Mouse (Mus musculus): Measurements from ENCODE around the gene Col8a2.

Gene Col8a2

DNA sequence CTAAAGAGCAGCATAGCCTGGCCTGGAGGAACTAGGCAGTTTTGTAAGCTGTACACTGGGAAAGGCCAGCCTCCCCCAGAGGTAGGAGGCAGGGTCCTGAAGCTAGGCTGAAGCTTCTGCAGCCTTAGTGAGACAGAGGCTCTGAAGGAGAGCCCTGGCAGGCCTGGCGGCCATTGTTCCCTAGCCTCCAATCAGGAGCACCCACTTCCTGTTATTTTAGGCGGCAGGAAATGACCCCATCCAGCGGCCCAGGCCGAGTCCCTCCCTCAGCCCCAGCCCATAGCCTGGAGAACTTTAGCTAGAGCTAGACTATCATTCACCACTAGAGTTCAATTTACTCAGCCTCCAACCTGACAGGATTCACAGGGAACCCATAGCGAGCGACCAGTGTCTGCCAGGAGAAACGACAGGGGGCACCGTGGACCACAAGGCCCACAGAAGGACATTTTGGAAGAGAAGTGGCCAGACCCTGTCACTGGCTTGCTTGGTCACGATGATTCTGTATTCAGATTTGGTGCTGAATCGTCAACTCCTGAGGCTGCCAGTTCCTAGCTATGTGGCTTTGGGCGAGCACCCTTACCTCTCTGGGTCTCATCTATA, 34.8 kb upstream of the Col8a2 start:
- peak overlapping the region; percentile 49 for H3K4me3 ChIP-seq (replicated peaks; ENCODE audit: low read length)
- no peak for TF ChIP-seq NANOG (IDR thresholded peaks at IDR 0.05; ENCODE audit: borderline replicate concordance, low read length)
- TF ChIP-seq CTCF (conservative IDR thresholded peaks at IDR 0.05; ENCODE audit: low read length): no peak
- no peaks in the 10 kb centered on the region for H3K9me3 ChIP-seq (ENCODE audit: low read length)
- H3K27me3 ChIP-seq (ENCODE audit: insufficient read depth, low read length): peaks cover under 1% of the 10 kb centered on the region
- H3K36me3 ChIP-seq (ENCODE audit: insufficient read depth, low read length): 0 out of 2 replicates have a peak, but pooled peaks cover 4% of the 10 kb centered on the region
- H3K4me1 ChIP-seq (replicated peaks; ENCODE audit: low read depth, low read length): peaks cover 89% of the 10 kb centered on the region

- no peak for TF ChIP-seq CTCF (conservative IDR thresholded peaks at IDR 0.05; ENCODE audit: low read length)
- TF ChIP-seq NANOG (IDR thresholded peaks at IDR 0.05; ENCODE audit: borderline replicate concordance, low read length): no peak
- TF ChIP-seq POU5F1 (IDR thresholded peaks at IDR 0.05; ENCODE audit: borderline replicate concordance, low read length): no peak
- H3K27me3 ChIP-seq (ENCODE audit: insufficient read depth, low read length): peaks cover 9% of the 10 kb centered on the region
- H3K36me3 ChIP-seq (ENCODE audit: insufficient read depth, low read length): 0 out of 2 replicates have a peak, but pooled peaks cover 4% of the 10 kb centered on the region
- H3K9me3 ChIP-seq (ENCODE audit: low read length): no peaks in the 10 kb centered on the region
- peak overlapping the region; percentile 49; the same call in 1 of the 2 replicates for H3K4me3 ChIP-seq (replicated peaks; ENCODE audit: low read length)
- H3K4me1 ChIP-seq (replicated peaks; ENCODE audit: low read depth, low read length): peaks cover 89% of the 10 kb centered on the region
Measured at GRCm38 (mm10) chr4:126252411-126253237, 34.0 kb upstream of the Col8a2 start.

DNA sequence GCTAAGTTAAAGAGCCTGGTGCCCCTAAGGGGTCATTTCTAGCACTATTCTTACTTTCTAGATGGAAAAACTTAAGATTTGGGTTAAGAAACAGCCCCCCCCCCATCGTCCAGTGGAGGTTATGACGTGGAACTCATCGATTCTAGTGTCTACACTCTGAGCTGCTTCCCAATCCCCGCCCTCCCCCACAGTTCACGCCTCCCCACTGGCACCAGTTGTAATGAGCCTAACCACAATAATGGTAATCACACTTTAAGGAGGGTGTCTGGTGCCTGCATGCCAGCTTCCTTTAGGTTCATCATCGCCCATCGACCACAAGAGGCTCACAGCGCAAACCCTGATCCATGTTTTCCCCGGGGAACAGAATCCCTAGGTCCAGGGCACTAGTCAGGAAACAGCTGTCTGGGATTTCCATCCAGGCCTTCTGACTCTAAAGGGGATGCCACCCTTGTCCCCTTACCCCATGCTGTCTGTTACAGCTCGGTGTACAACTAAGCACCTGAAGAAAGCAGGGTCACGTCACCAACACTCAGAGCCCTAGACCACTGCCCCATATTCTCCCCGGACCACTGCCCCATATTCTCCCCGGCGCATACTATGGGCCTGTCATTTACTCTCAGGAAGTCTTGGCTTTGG, 32.8 kb upstream of the Col8a2 start:
- Histone ChIP-seq H3K4me3 (replicated peaks; ENCODE audit: low read length) (peak overlapping the region; percentile 91; the same call in 1 of the 2 replicates), H3K36me3 (ENCODE audit: insufficient read depth, low read length) (0 out of 2 replicates have a peak, but pooled peaks cover 4% of the 10 kb centered on the region), H3K27me3 (ENCODE audit: insufficient read depth, low read length) (peaks cover 16% of the 10 kb centered on the region), H3K4me1 (replicated peaks; ENCODE audit: low read depth, low read length) (peaks cover 84% of the 10 kb centered on the region), H3K9me3 (ENCODE audit: low read length) (no peaks in the 10 kb centered on the region)
- no peak for TF ChIP-seq NANOG (IDR thresholded peaks at IDR 0.05; ENCODE audit: borderline replicate concordance, low read length)
- TF ChIP-seq CTCF (conservative IDR thresholded peaks at IDR 0.05; ENCODE audit: low read length): no peak
- no peak for TF ChIP-seq POU5F1 (IDR thresholded peaks at IDR 0.05; ENCODE audit: borderline replicate concordance, low read length)

DNA sequence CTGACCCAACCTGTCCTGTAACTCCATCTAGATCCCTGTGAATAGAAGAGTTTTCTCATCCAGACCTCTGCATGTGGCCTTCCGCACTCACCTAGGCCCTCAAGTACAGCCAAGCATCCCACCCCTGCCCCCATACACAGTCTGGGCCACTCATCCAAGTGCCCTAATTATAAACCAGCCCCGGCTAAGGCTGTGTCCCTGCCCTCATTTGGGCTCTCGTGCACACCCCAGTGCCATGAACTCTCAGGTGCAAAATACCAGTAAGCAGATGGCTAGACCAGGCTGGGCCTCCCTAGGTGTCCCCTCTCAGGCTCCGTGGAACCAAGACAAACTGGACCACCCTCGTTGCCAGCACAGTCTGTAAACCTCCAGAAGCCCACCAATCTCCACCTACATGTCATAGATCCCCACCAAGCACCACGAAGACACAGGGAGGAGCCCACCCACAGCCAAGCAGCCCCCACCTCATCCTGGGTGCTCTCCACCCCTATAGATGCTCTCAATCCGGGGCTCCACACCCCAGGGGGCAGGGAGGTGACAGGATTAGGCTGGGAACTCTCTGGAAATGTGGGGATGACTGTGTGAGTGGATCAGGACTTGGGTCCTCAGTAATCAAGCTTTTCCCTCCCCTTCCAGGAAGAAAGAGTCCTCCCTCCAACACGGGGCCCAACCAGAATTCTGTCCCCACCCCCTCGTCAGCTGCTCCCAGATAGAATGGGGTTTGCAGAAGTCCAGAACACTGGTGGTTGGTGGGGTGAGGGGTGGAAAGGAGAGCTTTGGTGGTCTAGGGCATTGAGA, 32.1 kb upstream of the Col8a2 start:
- TF ChIP-seq POU5F1 (IDR thresholded peaks at IDR 0.05; ENCODE audit: borderline replicate concordance, low read length) (no peak), CTCF (conservative IDR thresholded peaks at IDR 0.05; ENCODE audit: low read length) (no peak), NANOG (IDR thresholded peaks at IDR 0.05; ENCODE audit: borderline replicate concordance, low read length) (no peak)
- H3K9me3 ChIP-seq (ENCODE audit: low read length): no peaks in the 10 kb centered on the region
- H3K27me3 ChIP-seq (ENCODE audit: insufficient read depth, low read length): peaks cover 20% of the 10 kb centered on the region
- H3K4me3 ChIP-seq (replicated peaks; ENCODE audit: low read length): peak overlapping the region; percentile 91
- H3K36me3 ChIP-seq (ENCODE audit: insufficient read depth, low read length): 0 out of 2 replicates have a peak, but pooled peaks cover 4% of the 10 kb centered on the region
- peaks cover 84% of the 10 kb centered on the region for H3K4me1 ChIP-seq (replicated peaks; ENCODE audit: low read depth, low read length)

GRCm38 (mm10) chr4:126255113-126256001, 31.2 kb upstream of the Col8a2 start:
- Histone ChIP-seq H3K4me1 (replicated peaks; ENCODE audit: low read depth, low read length) (peaks cover 85% of the 10 kb centered on the region), H3K4me3 (replicated peaks; ENCODE audit: low read length) (peak overlapping the region; percentile 91), H3K27me3 (ENCODE audit: insufficient read depth, low read length) (peaks cover 20% of the 10 kb centered on the region), H3K36me3 (ENCODE audit: insufficient read depth, low read length) (0 out of 2 replicates have a peak, but pooled peaks cover 4% of the 10 kb centered on the region), H3K9me3 (ENCODE audit: low read length) (no peaks in the 10 kb centered on the region)
- TF ChIP-seq POU5F1 (IDR thresholded peaks at IDR 0.05; ENCODE audit: borderline replicate concordance, low read length) (no peak), CTCF (conservative IDR thresholded peaks at IDR 0.05; ENCODE audit: low read length) (no peak), NANOG (IDR thresholded peaks at IDR 0.05; ENCODE audit: borderline replicate concordance, low read length) (no peak)

- TF ChIP-seq NANOG (IDR thresholded peaks at IDR 0.05; ENCODE audit: borderline replicate concordance, low read length) (no peak), POU5F1 (IDR thresholded peaks at IDR 0.05; ENCODE audit: borderline replicate concordance, low read length) (no peak), CTCF (conservative IDR thresholded peaks at IDR 0.05; ENCODE audit: low read length) (no peak)
- Histone ChIP-seq H3K4me3 (replicated peaks; ENCODE audit: low read length) (peak within 1 kb of the TSS; percentile 91), H3K4me1 (replicated peaks; ENCODE audit: low read depth, low read length) (peaks cover 85% of the 10 kb centered on the region), H3K9me3 (ENCODE audit: low read length) (no peaks in the 10 kb centered on the region), H3K36me3 (ENCODE audit: insufficient read depth, low read length) (0 out of 2 replicates have a peak, but pooled peaks cover 4% of the 10 kb centered on the region), H3K27me3 (ENCODE audit: insufficient read depth, low read length) (peaks cover 20% of the 10 kb centered on the region)
Measured at GRCm38 (mm10) chr4:126256131-126256791, 30.3 kb upstream of the Col8a2 start, which contains the start of gene Map7d1. Gene Map7d1 (minus strand): TSS chr4:126256343.
